Mouse (Mus musculus) intestine, embryonic 16.5 days (tissue): Measurements from ENCODE around the gene Cep170b. TPM values are rescaled to one million over a fixed set of nuclear protein-coding genes. Genes with fewer than 3 reads are reported as not detected.

Source experiments
- ATAC-seq: fragments of 200-750 bp; cut with Nextera tagmentation; 2 replicates; pipeline ENCODE4 v1.8.0; 2017; ENCODE audit warnings: moderate TSS enrichment, moderate library complexity
- H3K27ac ChIP-seq: fragments of 300-500 bp; sonication (generic); 2 replicates; pipeline ENCODE4 v1.5.1; 2014; ENCODE audit warnings: mild to moderate bottlenecking, low read length
- H3K27me3 ChIP-seq: fragments of 300-500 bp; sonication (generic); replicated peaks from 2 replicates; pipeline ENCODE4 v1.6.1; 2014; ENCODE audit warnings: low read length, control low read depth, mixed read lengths; ENCODE audit not compliant: control insufficient read depth, insufficient read depth
- H3K36me3 ChIP-seq: fragments of 300-500 bp; sonication (generic); 2 replicates; pipeline ENCODE4 v1.6.1; 2014; ENCODE audit warnings: low read length, control low read depth; ENCODE audit not compliant: control insufficient read depth, insufficient read depth
- H3K4me1 ChIP-seq: fragments of 300-500 bp; sonication (generic); 2 replicates; pipeline ENCODE4 v1.6.1; 2014; ENCODE audit warnings: low read length, control low read depth, mixed read lengths; ENCODE audit not compliant: control insufficient read depth, insufficient read depth
- H3K4me2 ChIP-seq: fragments of 300-500 bp; sonication (generic); 2 replicates; pipeline ENCODE4 v1.6.1; 2014; ENCODE audit warnings: low read depth, low read length, control low read depth
- H3K4me3 ChIP-seq: fragments of 300-500 bp; sonication (generic); 2 replicates; pipeline ENCODE4 v1.5.1; 2014; ENCODE audit warnings: mild to moderate bottlenecking, low read length
- H3K9ac ChIP-seq: fragments of 300-500 bp; sonication (generic); 2 replicates; pipeline ENCODE4 v1.6.1; 2014; ENCODE audit warnings: low read depth, low read length
- H3K9me3 ChIP-seq: fragments of 300-500 bp; sonication (generic); 2 replicates; pipeline ENCODE4 v1.6.1; 2016; ENCODE audit warnings: low read length, control low read depth; ENCODE audit not compliant: control insufficient read depth
- WGBS: fragments of 180-500 bp; shearing (Covaris S2); extraction: QIAGEN DNeasy Blood & Tissue Kit; methylation state at CpG from one replicate; pipeline ENCODE4 v1.1.7; 2014; 5-methylcytosine and 5-hydroxymethylcytosine counted together
- polyA plus RNA-seq: library from polyadenylated mRNA; unstranded; fragments of >200 nt; fragmentation: Nextera tagmentation; extraction: Ambion mirVana; gene quantifications from 2 replicates; pipeline ENCODE4 v1.2.1, GENCODE M21; 2015

Gene Cep170b
- polyA plus RNA-seq, 1 experiment from 2014 or later = 13.2 TPM

GRCm38 (mm10) chr12:112700522-112700921 is 19.7 kb upstream of the Cep170b start:
- Histone ChIP-seq H3K9ac (0 out of 2 replicates have a peak overlapping the region, but pooled peaks have one; percentile 21), H3K4me3 (0 out of 2 replicates have a peak overlapping the region, but pooled peaks have one; percentile 0), H3K36me3 (no peaks in the 10 kb centered on the region), H3K27me3 (peaks cover 12% of the 10 kb centered on the region; the same call in 1 of the 2 replicates), H3K4me1 (peaks cover 7% of the 10 kb centered on the region), H3K4me2 (peak overlapping the region; percentile 27; the same call in 1 of the 2 replicates), H3K27ac (no peak overlapping the region), H3K9me3 (no peaks in the 10 kb centered on the region)
- peak; percentile 34; the same call in 1 of the 2 replicates for ATAC-seq
- 8% methylated on average over 15 of the region's 15 CpGs for WGBS

GRCm38 (mm10) chr12:112702374-112703320 is 17.6 kb upstream of the Cep170b start:
- no peak for ATAC-seq
- 59% methylated on average over 6 of the region's 6 CpGs for WGBS
- no peak overlapping the region for H3K27ac ChIP-seq
- no peak overlapping the region for H3K4me2 ChIP-seq
- H3K4me3 ChIP-seq = no peak overlapping the region
- H3K4me1 ChIP-seq = peaks cover 16% of the 10 kb centered on the region
- peaks cover 14% of the 10 kb centered on the region; the same call in 1 of the 2 replicates for H3K27me3 ChIP-seq
- no peak overlapping the region for H3K9ac ChIP-seq
- no peaks in the 10 kb centered on the region for H3K9me3 ChIP-seq
- H3K36me3 ChIP-seq = no peaks in the 10 kb centered on the region

- Histone ChIP-seq H3K4me3 (peak overlapping the region; percentile 21; the same call in 1 of the 2 replicates), H3K36me3 (no peaks in the 10 kb centered on the region), H3K27ac (no peak overlapping the region), H3K4me2 (peak overlapping the region; percentile 45), H3K4me1 (peaks cover 11% of the 10 kb centered on the region; the same call in 1 of the 2 replicates), H3K9me3 (0 out of 2 replicates have a peak, but pooled peaks cover 2% of the 10 kb centered on the region), H3K27me3 (peaks cover 6% of the 10 kb centered on the region; the same call in 1 of the 2 replicates), H3K9ac (peak overlapping the region; percentile 41)
- 11% methylated on average over 32 of the region's 32 CpGs for WGBS
- peak; percentile 84 for ATAC-seq
Observed at GRCm38 (mm10) chr12:112706704-112707572, 13.3 kb upstream of the Cep170b start.

GRCm38 (mm10) chr12:112707573-112707869 is 12.7 kb upstream of the Cep170b start:
- 22% methylated on average over 8 of the region's 8 CpGs for WGBS
- H3K27me3 ChIP-seq = peaks cover 2% of the 10 kb centered on the region; the same call in 1 of the 2 replicates
- no peak overlapping the region for H3K4me2 ChIP-seq
- H3K9me3 ChIP-seq = 0 out of 2 replicates have a peak, but pooled peaks cover 2% of the 10 kb centered on the region
- H3K27ac ChIP-seq = no peak overlapping the region
- H3K9ac ChIP-seq = no peak overlapping the region; the same call in 1 of the 2 replicates
- ATAC-seq = peak; percentile 39
- H3K36me3 ChIP-seq = no peaks in the 10 kb centered on the region
- H3K4me1 ChIP-seq = peaks cover 11% of the 10 kb centered on the region; the same call in 1 of the 2 replicates
- H3K4me3 ChIP-seq = no peak overlapping the region

- Histone ChIP-seq H3K4me1 (peaks cover 3% of the 10 kb centered on the region; the same call in 1 of the 2 replicates), H3K4me2 (no peak overlapping the region), H3K4me3 (no peak overlapping the region), H3K9me3 (0 out of 2 replicates have a peak, but pooled peaks cover 2% of the 10 kb centered on the region), H3K27me3 (no peaks in the 10 kb centered on the region), H3K27ac (peak overlapping the region; percentile 41; the same call in 1 of the 2 replicates), H3K36me3 (no peaks in the 10 kb centered on the region), H3K9ac (0 out of 2 replicates have a peak overlapping the region, but pooled peaks have one; percentile 14)
- WGBS = 61% methylated on average over 3 of the region's 3 CpGs
- ATAC-seq = peak; percentile 30; the same call in 1 of the 2 replicates
Observed at GRCm38 (mm10) chr12:112713984-112714383, 6.3 kb upstream of the Cep170b start.

- Histone ChIP-seq H3K9me3 (no peaks in the 10 kb centered on the region), H3K9ac (no peak overlapping the region), H3K4me3 (no peak overlapping the region), H3K36me3 (no peaks in the 10 kb centered on the region), H3K4me1 (peaks cover 3% of the 10 kb centered on the region; the same call in 1 of the 2 replicates), H3K27me3 (no peaks in the 10 kb centered on the region), H3K27ac (no peak overlapping the region), H3K4me2 (no peak overlapping the region)
- no peak for ATAC-seq
- 37% methylated on average over 7 of the region's 7 CpGs for WGBS
Observed at GRCm38 (mm10) chr12:112717140-112717539, 3.1 kb upstream of the Cep170b start.

GRCm38 (mm10) chr12:112718995-112719394 is 1.3 kb upstream of the Cep170b start:
- WGBS = 54% methylated on average over 5 of the region's 5 CpGs
- no peak overlapping the region for H3K9ac ChIP-seq
- no peak overlapping the region for H3K4me2 ChIP-seq
- H3K36me3 ChIP-seq = no peaks in the 10 kb centered on the region
- no peaks in the 10 kb centered on the region for H3K9me3 ChIP-seq
- H3K27ac ChIP-seq = no peak overlapping the region
- no peak for ATAC-seq
- H3K27me3 ChIP-seq = no peaks in the 10 kb centered on the region
- H3K4me3 ChIP-seq = no peak overlapping the region
- peaks cover 12% of the 10 kb centered on the region for H3K4me1 ChIP-seq

- Histone ChIP-seq H3K9me3 (no peaks in the 10 kb centered on the region), H3K27ac (peak overlapping the region; percentile 89), H3K36me3 (no peaks in the 10 kb centered on the region), H3K27me3 (no peaks in the 10 kb centered on the region), H3K9ac (peak overlapping the region; percentile 85), H3K4me1 (peaks cover 14% of the 10 kb centered on the region), H3K4me3 (peak overlapping the region; percentile 83), H3K4me2 (peak overlapping the region; percentile 90)
- WGBS = 37% methylated on average over 12 of the region's 12 CpGs
- no peak; the same call in 1 of the 2 replicates for ATAC-seq
Observed at GRCm38 (mm10) chr12:112720890-112721423, 702 bp downstream of the Cep170b start.
